Comparison of ENCODE assay signal across 28 mouse cellular contexts in genomic region chr6:99768495-99768894, GRCm38 (mm10). TPM values are rescaled to one million over a fixed set of nuclear protein-coding genes. Genes with fewer than 3 reads are reported as not detected.
A peak's percentile ranks its signal among the peaks of the same experiment; 100 is the strongest.
DNase-seq lines count a peak whose midpoint lies in the region; ATAC-seq lines count a peak whose summit lies in the region.
"Had no signal": no experiment of that assay in that cellular context is flagged by ENCODE, and none has a peak within 500 bp of the region (broad histone marks: within the 10 kb centered on the region; RNA-seq: fewer than 3 reads in every experiment).

No protein-coding gene starts in this region.

- no peaks in the 10 kb centered on the region for H3K36me3 ChIP-seq in hindbrain, embryonic 11.5 days (ENCODE audit: control insufficient read depth, insufficient read depth, low read length)
- H3K36me3 ChIP-seq in hindbrain, embryonic 10.5 days, result no peaks in the 10 kb centered on the region
- H3K36me3 ChIP-seq: embryonic facial prominence, embryonic 13.5 days; heart, embryonic 15.5 days had no signal

- H3K9me3 ChIP-seq in hindbrain, embryonic 11.5 days (ENCODE audit: control insufficient read depth, low read length), result no peaks in the 10 kb centered on the region
- no peaks in the 10 kb centered on the region for H3K9me3 ChIP-seq in hindbrain, embryonic 10.5 days
- H3K9me3 ChIP-seq: embryonic facial prominence, embryonic 13.5 days; forebrain, embryonic 13.5 days; heart, embryonic 15.5 days had no signal

- H3K27ac ChIP-seq in hindbrain, embryonic 11.5 days (ENCODE audit: low read depth, low read length), result no peak overlapping the region
- H3K27ac ChIP-seq in hindbrain, embryonic 10.5 days, result no peak overlapping the region
- H3K27ac ChIP-seq: embryonic facial prominence, embryonic 13.5 days; forebrain, embryonic 13.5 days; heart, adult 2 months; heart, embryonic 15.5 days had no signal

- H3K4me3 ChIP-seq in hindbrain, embryonic 11.5 days (ENCODE audit: low read depth, low read length), result no peak overlapping the region
- H3K4me3 ChIP-seq in hindbrain, embryonic 10.5 days, result no peak overlapping the region
- H3K4me3 ChIP-seq: embryonic facial prominence, embryonic 13.5 days; forebrain, embryonic 13.5 days; heart, adult 2 months; heart, embryonic 15.5 days had no signal

- 39% methylated on average over 5 of the region's 5 CpGs for WGBS in hindbrain, embryonic 11.5 days
- 53% methylated on average over 5 of the region's 5 CpGs for WGBS in hindbrain, embryonic 10.5 days

- H3K4me1 ChIP-seq in hindbrain, embryonic 11.5 days (replicated peaks; ENCODE audit: control insufficient read depth, insufficient read depth, low read length), result no peaks in the 10 kb centered on the region
- H3K4me1 ChIP-seq in hindbrain, embryonic 10.5 days (replicated peaks), result peaks cover 4% of the 10 kb centered on the region
- H3K4me1 ChIP-seq: embryonic facial prominence, embryonic 13.5 days; forebrain, embryonic 13.5 days; heart, embryonic 15.5 days had no signal

- intact Hi-C loops in left cerebral cortex, postnatal 36 days (cut with DNase I), result no loop called here

- peak; percentile 21 for DNase-seq in hindbrain, embryonic 11.5 days (ENCODE audit: low spot score)
- DNase-seq in hindbrain, embryonic 10.5 days (ENCODE audit: low spot score), result no peak
- peak; percentile 13 for DNase-seq in retina, embryonic 14.5 days (ENCODE audit: low spot score)
- no peak for DNase-seq in retina, postnatal 1 day
- peak; percentile 64 for DNase-seq in mesoderm, embryonic 11.5 days (ENCODE audit: low read depth, low spot score)
- no peak for DNase-seq in left cerebral cortex, postnatal 36 days (ENCODE audit: low spot score in 2 of 2)
- DNase-seq: adrenal gland, postnatal 14 days; cerebellum, adult 11-12 months; cerebellum, adult 9-10 months; cerebellum, postnatal 25 days; forebrain, postnatal 0 days; gastrocnemius, postnatal 14 days; heart, adult 2 months; heart, postnatal 14 days had no signal

- H3K27me3 ChIP-seq in hindbrain, embryonic 11.5 days (ENCODE audit: control insufficient read depth, insufficient read depth, low read length), result no peaks in the 10 kb centered on the region
- H3K27me3 ChIP-seq in hindbrain, embryonic 10.5 days (ENCODE audit: insufficient read depth, poor library complexity, severe bottlenecking), result peaks cover 3% of the 10 kb centered on the region; the same call in 1 of the 2 replicates
- H3K27me3 ChIP-seq: embryonic facial prominence, embryonic 13.5 days; forebrain, embryonic 13.5 days; heart, embryonic 15.5 days had no signal

- no peak for ATAC-seq in hindbrain, embryonic 11.5 days (ENCODE audit: low FRiP score)
- ATAC-seq: activated CD4-positive, CD25-positive, alpha-beta regulatory T cell, adult 4 months; CD4-positive, CD25-positive, alpha-beta regulatory T cell, adult 4 months; forebrain, embryonic 13.5 days; forebrain, postnatal 0 days; hindbrain, embryonic 16.5 days; Patski had no signal

- H3K4me2 ChIP-seq in hindbrain, embryonic 11.5 days (replicated peaks; ENCODE audit: low read depth, low read length), result no peak overlapping the region
- H3K4me2 ChIP-seq: embryonic facial prominence, embryonic 13.5 days; forebrain, embryonic 13.5 days; heart, embryonic 11.5 days; heart, embryonic 15.5 days had no signal

- H3K9ac ChIP-seq in hindbrain, embryonic 11.5 days (ENCODE audit: low read depth, low read length), result no peak overlapping the region
- H3K9ac ChIP-seq: embryonic facial prominence, embryonic 13.5 days; forebrain, embryonic 13.5 days; forebrain, postnatal 0 days; heart, embryonic 15.5 days had no signal

RNA-seq across cellular contexts. Expression of gene Prok2, which starts 42.3 kb away (rescaled TPM):
- polyA plus RNA-seq in hindbrain, embryonic 11.5 days (2014; fragmentation: Nextera tagmentation; extraction: Ambion mirVana), result not detected in 2 replicates
- polyA plus RNA-seq in hindbrain, embryonic 10.5 days (2016; fragmentation: Nextera tagmentation; extraction: Ambion mirVana), result not detected in 2 replicates
- total RNA-seq in left cerebral cortex, postnatal 36 days (2021), result 1 to 10 TPM in 1 of 2 experiments, under 1 TPM in 1; 0.39 to 1.2 TPM
- total RNA-seq: adrenal gland, adult 18-20 months; adrenal gland, postnatal 14 days; gastrocnemius, adult 18-20 months; gastrocnemius, postnatal 14 days; heart, adult 2 months; heart, postnatal 14 days; hematopoietic stem cell, adult 5-6 weeks; MEL had no signal
- polyA plus RNA-seq: activated CD4-positive, CD25-positive, alpha-beta regulatory T cell, adult 4 months; CD4-positive, CD25-positive, alpha-beta regulatory T cell, adult 4 months; gonadal fat pad, adult 2 months; heart, adult 2 months; heart, embryonic 11.5 days; intestine, embryonic 14.5 days; Patski had no signal

Comparison
In these comparisons a context has a peak if more than half of its experiments do, and no peak if none do; other contexts are left out.
1. DNase-seq: peak in hindbrain, embryonic 11.5 days (single experiment), retina, embryonic 14.5 days (single experiment) and mesoderm, embryonic 11.5 days (single experiment); none in hindbrain, embryonic 10.5 days (single experiment), retina, postnatal 1 day (single experiment) and left cerebral cortex, postnatal 36 days (0 of 2).